Mouse (Mus musculus) testis, adult 2 months (tissue): ENCODE data around the gene Zscan10.

Source experiments
- CTCF ChIP-seq: fragments of 200-500 bp; IDR thresholded peaks from 2 replicates; pipeline ENCODE4 v1.5.1; 2012; ENCODE audit warnings: low read depth, mild to moderate bottlenecking, inconsistent platforms, low read length, moderate library complexity; ENCODE audit not compliant: control insufficient read depth, insufficient read depth, insufficient replicate concordance
- POLR2A ChIP-seq: fragments of 200-500 bp; IDR thresholded peaks from 2 replicates; pipeline ENCODE4 v1.6.1; 2012; ENCODE audit warnings: low read depth, mild to moderate bottlenecking, inconsistent platforms, low read length, moderate library complexity; ENCODE audit not compliant: control insufficient read depth

GRCm38 (mm10) chr17:23605220-23605619 lies 4.6 kb downstream of the Zscan10 start:
- no peak for TF ChIP-seq POLR2A
- TF ChIP-seq CTCF, result no peak
